Mouse (Mus musculus) ovary, postnatal 10 days (tissue): ENCODE data around the gene Pnpla2.
"Not testable (repeated sequence)": the region's sequence is repeated elsewhere in the genome, so short reads cannot be mapped to it uniquely, and the experiment has no call there.

Source experiments
- DNase-seq: peaks from one replicate; pipeline ENCODE4 v3.0.0; 2022; ENCODE audit warnings: low spot score

Pnpla2 gene

DNA sequence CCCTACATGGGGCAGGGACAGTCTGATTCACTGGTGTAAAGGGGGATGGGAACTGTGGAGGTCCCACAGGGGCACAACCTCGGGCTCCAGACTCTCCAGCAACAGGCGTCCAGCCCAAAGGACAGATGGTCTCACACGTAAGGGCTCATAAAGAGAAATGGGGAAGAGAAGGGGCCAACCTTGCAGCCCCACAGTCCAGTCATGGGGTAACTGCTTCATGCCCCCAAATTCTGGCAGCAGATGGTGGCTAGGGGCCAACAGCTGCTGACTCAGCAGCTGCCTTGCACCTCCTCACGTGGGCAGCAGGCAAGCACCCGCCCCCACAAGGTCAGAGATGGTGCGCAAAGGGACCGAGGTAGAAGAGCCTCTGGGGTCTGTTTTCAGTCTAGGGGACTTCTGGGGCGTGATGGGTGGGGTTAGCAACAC, 22.8 kb upstream of the Pnpla2 start:
- DNase-seq, result no peak

DNA sequence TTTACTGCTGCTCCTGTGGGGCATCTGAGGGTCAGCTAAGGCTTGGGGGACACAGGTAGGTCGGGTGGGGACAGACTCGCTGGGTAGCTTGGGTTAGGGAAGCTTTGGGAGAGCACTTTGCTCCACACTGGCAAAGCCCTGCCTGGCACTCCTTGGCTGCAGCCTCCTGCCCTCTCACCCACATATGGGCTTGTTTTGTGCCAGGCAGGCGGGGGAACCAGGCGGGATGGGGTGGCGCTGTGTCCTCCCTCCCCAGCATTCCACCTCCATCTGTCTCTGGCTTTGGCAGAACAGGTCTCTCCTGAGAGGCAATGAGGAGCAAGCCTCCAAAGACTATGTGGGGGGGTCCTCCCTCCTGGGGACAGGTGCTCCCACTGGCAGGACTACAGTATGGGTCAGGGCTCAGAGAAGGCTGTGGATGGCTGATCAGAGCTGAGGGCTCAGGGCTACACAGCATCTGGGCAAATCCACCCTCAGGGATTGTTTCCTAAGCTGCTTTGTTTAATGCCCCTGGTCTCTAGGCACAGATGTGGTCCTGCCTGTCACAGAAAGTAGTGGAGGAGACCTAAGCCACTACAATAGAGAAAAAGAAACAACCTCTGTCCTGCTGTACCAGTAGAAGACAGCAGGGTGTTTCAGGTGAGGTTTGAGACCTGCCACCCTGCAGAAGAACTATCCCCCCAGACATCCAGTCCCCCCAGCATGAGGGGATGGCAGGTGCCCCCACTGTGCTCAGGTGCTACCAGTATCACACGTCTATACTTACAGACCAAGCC, 22.1 kb upstream of the Pnpla2 start:
- no peak for DNase-seq

GRCm38 (mm10) chr7:141433517-141434400, 21.2 kb upstream of the Pnpla2 start:
- no peak for DNase-seq

DNA sequence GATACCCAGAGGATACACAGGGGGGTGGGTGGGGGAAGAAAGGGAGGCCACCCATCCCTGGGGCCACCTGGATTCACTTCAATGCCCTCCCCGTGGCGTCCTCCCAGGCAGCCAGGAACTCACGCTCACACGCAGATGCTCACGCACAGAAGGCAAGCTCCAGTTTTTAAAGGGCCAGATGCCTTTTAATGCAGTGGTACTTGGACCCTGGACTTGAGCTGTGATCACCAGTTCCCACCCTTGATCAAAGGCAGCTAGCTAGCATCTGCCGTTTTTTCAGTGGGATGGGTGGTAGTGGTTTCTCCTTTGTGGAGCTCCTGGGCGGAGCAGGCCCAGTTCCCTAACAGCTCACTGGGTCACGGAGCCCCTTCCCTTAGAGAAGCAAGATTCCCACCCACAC, 20.5 kb upstream of the Pnpla2 start:
- DNase-seq, result no peak

- no peak for DNase-seq
Measured at GRCm38 (mm10) chr7:141435129-141435855, 19.7 kb upstream of the Pnpla2 start.

DNA sequence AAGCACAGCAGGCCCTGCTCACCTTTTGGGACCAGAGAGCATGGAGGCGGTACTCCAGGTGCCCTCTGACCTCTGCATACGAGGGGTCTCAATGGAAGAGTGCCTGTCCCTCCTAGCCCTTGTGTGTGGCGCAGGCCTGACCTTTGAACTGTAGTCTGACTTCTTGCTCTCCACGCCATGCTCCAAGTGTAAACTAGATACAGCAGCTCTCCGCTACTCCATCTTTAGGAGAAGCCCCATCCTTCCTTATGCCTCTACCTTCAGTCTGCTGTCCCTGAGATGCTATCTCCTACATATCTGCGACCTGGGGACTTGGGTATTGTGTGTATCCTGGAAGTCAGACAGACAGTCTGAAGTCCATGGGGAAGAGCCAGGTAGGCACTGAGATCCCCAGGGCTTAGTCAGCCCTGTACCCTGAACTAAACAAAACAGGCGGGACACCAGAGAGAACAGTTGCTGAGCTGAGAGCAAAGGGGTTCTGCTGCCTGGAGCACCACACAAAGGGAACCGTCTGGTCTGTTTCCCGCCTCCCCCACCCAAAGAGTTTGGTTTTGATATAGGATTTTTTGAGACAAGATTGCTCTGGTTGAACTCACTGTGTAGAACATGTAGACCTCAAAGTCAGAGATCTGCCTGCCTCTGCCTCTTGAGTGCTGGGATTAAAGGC, 19.0 kb upstream of the Pnpla2 start:
- no peak for DNase-seq

DNA sequence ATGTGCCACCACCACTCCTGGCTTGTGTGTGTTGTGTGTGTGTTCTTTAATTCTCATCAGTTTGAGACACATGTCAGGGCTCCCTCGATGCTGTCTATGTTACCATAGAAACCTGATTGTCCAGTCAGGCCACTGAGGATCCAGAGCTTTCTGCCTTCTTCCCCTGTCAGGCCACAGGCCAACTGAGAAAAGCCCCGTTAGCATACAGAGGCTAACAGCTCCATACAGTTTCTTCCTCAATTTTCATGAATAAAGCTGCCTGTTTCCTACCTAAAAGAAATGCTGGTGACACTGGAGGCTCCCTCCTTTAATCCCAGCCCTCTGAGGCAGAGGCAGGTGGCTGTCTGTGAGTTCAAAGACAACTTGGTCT, 18.5 kb upstream of the Pnpla2 start:
- DNase-seq, result no peak

DNA sequence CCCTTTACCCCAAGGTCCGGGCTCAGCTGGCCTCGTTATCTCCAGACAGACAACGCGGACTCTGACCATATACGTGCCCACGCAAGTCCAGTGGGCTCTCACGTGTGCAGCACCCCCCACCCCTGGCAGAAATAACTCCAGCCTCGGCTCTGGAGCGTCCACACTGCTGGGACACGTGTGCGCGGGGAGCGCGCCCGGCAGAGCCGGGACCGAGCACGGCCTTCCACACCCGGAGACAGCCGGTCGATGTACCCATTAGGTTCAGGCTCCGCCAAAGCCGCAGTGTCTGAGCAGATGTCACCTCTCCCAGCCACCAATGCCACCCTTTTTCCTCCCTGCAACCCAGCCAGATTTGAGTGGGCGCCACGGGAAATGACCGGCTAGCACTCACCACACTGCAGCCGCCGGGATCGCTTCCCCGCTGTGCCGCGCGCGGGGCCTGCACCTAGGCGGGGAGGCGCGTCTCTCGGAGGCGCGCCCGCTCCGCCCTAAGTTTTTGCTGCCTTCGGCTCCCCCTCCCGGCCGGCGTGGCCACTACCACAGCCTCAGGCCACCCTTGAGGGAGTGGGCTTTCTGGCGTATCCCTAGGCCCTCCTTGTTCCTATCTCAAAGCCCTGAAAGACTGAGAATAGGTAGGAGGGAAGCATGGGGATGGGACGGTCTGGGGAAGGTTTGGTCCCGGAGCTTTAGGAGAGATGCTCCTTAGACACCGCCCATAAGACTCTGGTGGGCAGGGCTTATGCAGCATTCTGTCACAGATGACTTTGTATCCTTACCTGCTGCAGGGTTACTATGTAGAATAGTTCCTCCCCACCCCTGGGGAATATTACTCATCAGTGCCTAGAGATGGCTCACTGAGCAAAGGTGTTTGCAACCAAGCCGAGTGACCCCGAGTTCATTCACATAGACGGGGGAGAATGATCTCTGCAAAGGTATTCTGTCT, 17.5 kb upstream of the Pnpla2 start, which contains the start of gene Slc25a22:
Gene Slc25a22, minus strand, starts transcription at position 715 of the 943 bp plus-strand sequence.
- peak; percentile 70 for DNase-seq

- no peak for DNase-seq
Measured at GRCm38 (mm10) chr7:141438201-141438968, 16.6 kb upstream of the Pnpla2 start.

DNA sequence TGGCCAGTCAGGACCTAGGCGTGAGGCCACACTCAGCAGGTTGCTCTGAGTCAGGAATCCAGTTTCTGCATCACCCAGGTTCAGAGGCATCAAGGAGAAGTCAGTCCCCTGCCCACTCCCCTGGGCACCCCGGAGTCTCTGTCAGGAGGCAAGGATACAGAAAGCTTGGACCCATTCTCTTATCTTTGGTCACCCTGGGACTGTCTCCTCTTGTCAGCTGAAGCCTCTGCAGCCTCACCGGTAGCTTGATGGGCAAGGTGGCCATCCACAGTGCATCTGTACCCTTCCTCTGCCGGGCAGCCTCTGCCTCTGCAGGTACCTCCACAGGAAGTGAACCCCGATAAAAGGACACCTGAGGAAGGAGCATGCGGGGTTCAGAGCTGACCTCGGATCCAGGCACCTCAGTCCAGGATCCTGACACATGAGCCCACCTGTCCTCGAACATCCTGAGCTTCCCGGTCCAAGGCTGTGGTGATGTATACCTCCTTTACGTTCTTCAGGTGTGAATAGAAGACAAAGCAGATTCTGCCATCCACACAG, 15.8 kb upstream of the Pnpla2 start:
- DNase-seq, result no peak

DNA sequence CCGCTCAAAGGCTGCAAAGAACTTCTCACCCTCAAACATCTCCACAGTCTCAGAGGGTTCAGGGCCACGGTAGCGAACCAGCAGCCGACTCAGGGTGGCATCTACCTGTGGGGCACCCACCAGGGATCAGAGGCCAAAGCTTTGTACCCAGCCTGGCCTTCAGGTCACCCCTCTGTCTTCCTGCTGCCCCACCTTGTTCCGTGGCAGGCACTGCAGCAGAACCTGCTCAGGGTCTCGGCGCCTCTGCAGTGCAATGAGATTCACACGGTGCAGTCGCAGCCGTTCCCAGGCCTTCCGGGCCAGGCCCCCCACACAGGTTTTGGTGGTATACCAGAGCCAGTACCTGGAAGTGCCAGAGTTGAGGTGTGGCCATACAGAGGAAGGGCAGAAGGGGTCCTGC, 15.2 kb upstream of the Pnpla2 start:
- no peak for DNase-seq

DNA sequence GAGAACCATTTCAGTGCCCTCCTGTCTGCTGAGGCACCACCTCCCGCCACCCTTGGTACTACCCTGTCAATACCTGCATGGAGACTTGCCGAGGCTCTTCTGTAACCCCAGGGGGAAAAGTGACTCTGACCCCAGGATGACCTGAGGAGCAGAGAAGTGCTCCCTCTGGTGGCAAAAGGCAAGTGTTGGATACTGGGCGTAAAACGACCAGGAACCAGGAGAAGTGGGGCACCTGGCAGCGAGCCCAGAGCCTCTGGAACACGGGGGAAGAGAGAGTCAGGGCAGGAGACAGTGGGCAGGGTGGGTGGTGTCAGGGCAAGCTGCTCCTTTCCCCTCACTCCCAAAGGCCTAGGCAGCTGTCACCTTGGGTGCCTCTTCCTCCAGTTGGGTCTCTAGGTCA, 14.4 kb upstream of the Pnpla2 start:
- no peak for DNase-seq

- no peak for DNase-seq
Measured at GRCm38 (mm10) chr7:141441460-141441859, 13.5 kb upstream of the Pnpla2 start.

DNA sequence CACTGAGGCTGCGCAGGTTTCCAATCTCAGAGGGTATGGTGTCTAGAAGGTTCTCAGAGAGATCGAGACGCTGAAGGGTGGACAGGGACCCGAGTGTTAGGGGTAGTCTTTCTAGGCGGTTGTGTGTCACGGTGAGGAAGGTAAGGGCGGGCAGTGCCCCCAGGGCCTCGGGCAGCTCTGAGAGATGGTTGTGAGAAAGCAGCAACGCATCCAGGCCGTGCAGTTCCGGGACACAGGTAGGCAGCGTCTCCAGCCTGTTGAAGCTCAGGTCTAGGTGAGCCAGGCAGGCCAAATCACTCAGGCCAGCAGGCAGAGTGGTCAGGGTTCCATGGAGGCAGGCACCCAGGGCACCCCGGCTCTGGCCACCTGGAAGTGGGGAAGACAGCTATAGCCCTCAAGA, 12.8 kb upstream of the Pnpla2 start:
- DNase-seq, result no peak

GRCm38 (mm10) chr7:141443081-141443821, 11.7 kb upstream of the Pnpla2 start:
- DNase-seq, result no peak

- no peak for DNase-seq
Measured at GRCm38 (mm10) chr7:141443828-141444237, 11.2 kb upstream of the Pnpla2 start, which contains the start of gene Pidd1. Pidd1 (minus strand) TSS chr7:141444025.

- not testable (repeated sequence) for DNase-seq
Measured at GRCm38 (mm10) chr7:141446374-141446773, 8.6 kb upstream of the Pnpla2 start.

DNA sequence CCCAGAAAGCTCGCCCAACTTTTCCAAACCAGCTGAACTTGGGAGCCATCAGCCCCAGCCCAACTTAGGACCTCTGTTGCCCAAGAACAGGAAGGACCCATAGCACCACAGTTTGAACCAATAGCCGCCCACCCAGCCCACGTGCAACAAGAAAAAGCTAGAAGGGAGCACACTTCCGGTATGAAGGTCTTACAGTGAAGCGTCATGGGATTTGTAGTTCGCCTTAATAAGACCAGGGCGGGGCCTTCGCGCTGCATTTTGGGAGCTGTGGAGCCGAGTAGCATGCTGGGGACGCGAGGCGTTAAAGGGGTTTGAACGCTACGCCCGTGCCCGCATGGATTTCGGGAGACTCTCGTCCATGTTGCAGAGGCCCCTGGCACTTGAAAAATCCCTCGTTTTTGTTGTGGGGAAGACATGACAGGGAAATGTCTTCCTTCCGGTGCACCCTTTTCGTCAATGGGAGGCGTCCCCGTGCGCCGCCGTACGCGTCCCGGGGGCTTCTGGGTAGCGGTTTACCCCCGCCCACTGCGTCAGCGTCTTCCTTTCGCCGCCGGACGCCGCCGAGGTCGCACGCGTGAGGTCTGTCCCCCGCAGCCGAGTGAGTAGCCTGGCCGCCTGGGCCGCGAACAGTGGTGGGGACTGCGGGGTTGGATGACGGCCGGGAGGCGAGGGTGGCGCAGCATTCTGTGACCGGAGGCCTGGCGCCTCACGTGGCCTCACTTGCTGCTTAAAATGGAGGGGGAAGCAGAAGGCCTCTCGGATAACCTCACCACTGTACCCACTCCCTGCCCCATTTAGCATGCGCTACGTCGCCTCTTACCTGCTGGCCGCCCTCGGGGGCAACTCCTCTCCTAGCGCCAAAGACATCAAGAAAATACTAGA, 7.6 kb upstream of the Pnpla2 start, which contains the start of gene Rplp2:
Gene Rplp2, plus strand, starts transcription at position 261 of the 882 bp plus-strand sequence.
- DNase-seq, result peak; percentile 87
